In the genomic region with DNA sequence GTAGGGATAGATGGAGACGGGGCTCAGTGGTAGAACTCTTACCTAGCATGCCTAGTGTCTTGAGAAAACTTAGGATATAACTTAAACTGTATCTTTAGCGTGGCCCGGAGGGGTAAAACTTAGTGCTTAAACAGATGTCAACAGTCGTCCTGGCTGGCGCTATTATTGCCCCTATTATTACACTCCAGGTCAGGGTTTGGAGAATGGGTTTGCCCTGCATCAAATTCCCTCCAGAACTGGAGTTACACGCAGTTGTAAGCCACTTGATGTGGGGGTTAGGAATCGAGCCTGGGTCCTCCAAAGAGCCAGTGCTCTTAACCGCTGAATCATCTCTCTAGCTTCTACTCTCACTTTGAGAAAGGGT, we compare ENCODE assay signal across 8 mouse cellular contexts. TPM values are rescaled to one million over a fixed set of nuclear protein-coding genes. Genes with fewer than 3 reads are reported as not detected.
DNase-seq lines count a peak whose midpoint lies in the region; TF ChIP-seq lines count a peak whose summit lies in the region.

No protein-coding gene starts in this region.

- no peak for DNase-seq in kidney, adult 2 months
- DNase-seq in kidney, adult 11 months: no peak
- DNase-seq in brain, adult 2 months (ENCODE audit: low read depth, low spot score): peak; percentile 4
- DNase-seq in hindbrain, embryonic 10.5 days (ENCODE audit: low spot score): no peak
- no peak for DNase-seq in midbrain, embryonic 10.5 days (ENCODE audit: low spot score)
- no peak for DNase-seq in right cerebral cortex, adult 2 months (ENCODE audit: low spot score in 2 of 2)
- no peak for DNase-seq in urinary bladder, adult 18-20 months (ENCODE audit: low spot score in 2 of 2)
- no peak for DNase-seq in spleen, adult 18-20 months

- no peaks in the 10 kb centered on the region for H3K9me3 ChIP-seq in hindbrain, embryonic 10.5 days
- no peaks in the 10 kb centered on the region for H3K9me3 ChIP-seq in midbrain, embryonic 10.5 days (replicated peaks)

- H3K36me3 ChIP-seq in kidney, adult 2 months (ENCODE audit: control insufficient read depth, insufficient read depth, low read length): no peaks in the 10 kb centered on the region
- peaks cover 63% of the 10 kb centered on the region for H3K36me3 ChIP-seq in hindbrain, embryonic 10.5 days
- peaks cover 65% of the 10 kb centered on the region for H3K36me3 ChIP-seq in midbrain, embryonic 10.5 days

- TF ChIP-seq POLR2A in kidney, adult 2 months (IDR thresholded peaks at IDR 0.05; ENCODE audit: low read depth, low read length): no peak

- no peak overlapping the region for H3K27ac ChIP-seq in kidney, adult 2 months (ENCODE audit: insufficient read depth, low read depth, low read length)
- peak overlapping the region; percentile 88 for H3K27ac ChIP-seq in hindbrain, embryonic 10.5 days
- H3K27ac ChIP-seq in midbrain, embryonic 10.5 days (replicated peaks): peak overlapping the region; percentile 88

- 3% methylated on average over 8 of the region's 8 CpGs for WGBS in kidney, adult 2 months
- 20% methylated on average over 8 of the region's 8 CpGs for WGBS in hindbrain, embryonic 10.5 days
- 21% methylated on average over 8 of the region's 8 CpGs for WGBS in midbrain, embryonic 10.5 days

- H3K27me3 ChIP-seq in kidney, adult 2 months (replicated peaks; ENCODE audit: control insufficient read depth, insufficient read depth, low read length): no peaks in the 10 kb centered on the region
- H3K27me3 ChIP-seq in hindbrain, embryonic 10.5 days (ENCODE audit: insufficient read depth, poor library complexity, severe bottlenecking): no peaks in the 10 kb centered on the region
- H3K27me3 ChIP-seq in midbrain, embryonic 10.5 days (ENCODE audit: low read depth, poor library complexity, severe bottlenecking): no peaks in the 10 kb centered on the region

- peak overlapping the region; percentile 60 for H3K4me3 ChIP-seq in kidney, adult 2 months (ENCODE audit: insufficient read depth, low read depth, low read length)
- H3K4me3 ChIP-seq in hindbrain, embryonic 10.5 days: peak overlapping the region; percentile 95
- H3K4me3 ChIP-seq in midbrain, embryonic 10.5 days: peak overlapping the region; percentile 98

- no peak for TF ChIP-seq CTCF in kidney, adult 2 months (conservative IDR thresholded peaks at IDR 0.05; ENCODE audit: insufficient read depth, insufficient read length, low read depth, low read length)

- peaks cover 3% of the 10 kb centered on the region; the same call in 1 of the 2 replicates for H3K4me1 ChIP-seq in kidney, adult 2 months (ENCODE audit: control insufficient read depth, insufficient read depth, low read length)
- peaks cover 22% of the 10 kb centered on the region for H3K4me1 ChIP-seq in hindbrain, embryonic 10.5 days (replicated peaks)
- H3K4me1 ChIP-seq in midbrain, embryonic 10.5 days: peaks cover 25% of the 10 kb centered on the region

RNA-seq across cellular contexts. Expression of a gene that starts 0.3 kb away (rescaled TPM):
- polyA plus RNA-seq in kidney, adult 2 months (2012; rRNA removed): 0.19 and 0.23 TPM in 2 replicates
- 51.5 and 57.8 TPM in 2 replicates for polyA plus RNA-seq in hindbrain, embryonic 10.5 days (2016; fragmentation: Nextera tagmentation; extraction: Ambion mirVana)
- polyA plus RNA-seq in midbrain, embryonic 10.5 days (2016; fragmentation: Nextera tagmentation; extraction: Ambion mirVana): 58.9 and 67.0 TPM in 2 replicates

RNA-seq across cellular contexts. Expression of a gene that starts 10.3 kb away (rescaled TPM):
- polyA plus RNA-seq in kidney, adult 2 months (2012; rRNA removed): 1.0 and 1.1 TPM in 2 replicates
- 321 and 434 TPM in 2 replicates for polyA plus RNA-seq in hindbrain, embryonic 10.5 days (2016; fragmentation: Nextera tagmentation; extraction: Ambion mirVana)
- 451 and 479 TPM in 2 replicates for polyA plus RNA-seq in midbrain, embryonic 10.5 days (2016; fragmentation: Nextera tagmentation; extraction: Ambion mirVana)

RNA-seq across cellular contexts. Expression of a gene that starts 31.6 kb away (rescaled TPM):
- 105 and 131 TPM in 2 replicates for polyA plus RNA-seq in kidney, adult 2 months (2012; rRNA removed)
- 146 and 147 TPM in 2 replicates for polyA plus RNA-seq in hindbrain, embryonic 10.5 days (2016; fragmentation: Nextera tagmentation; extraction: Ambion mirVana)
- polyA plus RNA-seq in midbrain, embryonic 10.5 days (2016; fragmentation: Nextera tagmentation; extraction: Ambion mirVana): 140 and 160 TPM in 2 replicates

RNA-seq across cellular contexts. Expression of a gene that starts 45.3 kb away (rescaled TPM):
- 13.4 and 15.4 TPM in 2 replicates for polyA plus RNA-seq in kidney, adult 2 months (2012; rRNA removed)
- 83.0 and 96.7 TPM in 2 replicates for polyA plus RNA-seq in hindbrain, embryonic 10.5 days (2016; fragmentation: Nextera tagmentation; extraction: Ambion mirVana)
- polyA plus RNA-seq in midbrain, embryonic 10.5 days (2016; fragmentation: Nextera tagmentation; extraction: Ambion mirVana): 81.7 and 97.3 TPM in 2 replicates

RNA-seq across cellular contexts. Expression of a gene that starts 57.2 kb away (rescaled TPM):
- 28.5 and 33.8 TPM in 2 replicates for polyA plus RNA-seq in kidney, adult 2 months (2012; rRNA removed)
- 33.0 and 36.4 TPM in 2 replicates for polyA plus RNA-seq in hindbrain, embryonic 10.5 days (2016; fragmentation: Nextera tagmentation; extraction: Ambion mirVana)
- 34.9 and 35.6 TPM in 2 replicates for polyA plus RNA-seq in midbrain, embryonic 10.5 days (2016; fragmentation: Nextera tagmentation; extraction: Ambion mirVana)

Comparison
In these comparisons a context has a peak if more than half of its experiments do, and no peak if none do; other contexts are left out.
1. RNA of a gene that starts 0.3 kb away (polyA plus RNA-seq): 58.9 to 67.0 TPM in midbrain, embryonic 10.5 days and 51.5 to 57.8 TPM in hindbrain, embryonic 10.5 days; 0.19 to 0.23 TPM in kidney, adult 2 months; every median in the first group is over 10 times any median in the second.
2. RNA of a gene that starts 10.3 kb away (polyA plus RNA-seq): 451 to 479 TPM in midbrain, embryonic 10.5 days and 321 to 434 TPM in hindbrain, embryonic 10.5 days; 1.0 to 1.1 TPM in kidney, adult 2 months; every median in the first group is over 100 times any median in the second.
3. Peak in every context shown above with its lines, with median percentiles within 50 percentile points of each other: H3K4me3 ChIP-seq.